In the genomic region with DNA sequence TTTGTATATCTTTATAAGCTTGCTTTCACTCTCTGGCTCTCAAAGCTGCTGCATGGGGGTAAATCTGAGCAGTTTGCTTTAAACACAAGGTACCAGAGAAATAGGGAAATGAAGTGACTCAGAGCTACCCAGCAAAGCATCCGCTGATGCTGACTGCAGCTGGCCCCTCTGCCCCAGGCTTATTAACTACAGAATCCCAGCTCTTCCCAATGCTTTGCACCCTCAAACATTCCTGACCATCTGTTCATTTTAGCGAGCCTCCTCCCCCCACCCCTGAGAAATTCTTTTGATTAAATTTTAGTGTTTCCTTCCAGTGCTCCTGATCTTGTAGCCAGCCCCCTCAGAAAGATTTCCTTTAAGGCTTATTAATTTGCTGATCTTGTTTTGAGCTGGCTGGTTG, we compare ENCODE assay signal across 18 mouse cellular contexts. TPM values are rescaled to one million over a fixed set of nuclear protein-coding genes. Genes with fewer than 3 reads are reported as not detected.
DNase-seq lines count a peak whose midpoint lies in the region; ATAC-seq and TF ChIP-seq lines count a peak whose summit lies in the region.
"Had no signal": no experiment of that assay in that cellular context is flagged by ENCODE, and none has a peak within 500 bp of the region (broad histone marks: within the 10 kb centered on the region; RNA-seq: fewer than 3 reads in every experiment).

No protein-coding gene starts in this region.

- peak; percentile 24 for DNase-seq in NIH3T3 (ENCODE audit: low read depth)
- no peak for DNase-seq in liver, postnatal 0 days
- DNase-seq in c-Kit-positive CD71-positive TER-119-positive erythroid progenitor cells, embryonic 14.5 days (ENCODE audit: low spot score), result no peak
- DNase-seq: cerebellum, postnatal 14 days; gastrocnemius, postnatal 25 days; heart, postnatal 4 days; kidney, adult 2 months; liver, embryonic 13.5 days; lung, postnatal 10 days; right cerebral cortex, postnatal 25 days; thymus, adult 2 months had no signal

- TF ChIP-seq CTCF in liver, postnatal 0 days (IDR thresholded peaks at IDR 0.05; ENCODE audit: low read depth), result no peak

- H3K9ac ChIP-seq in kidney, embryonic 15.5 days, result no peak overlapping the region
- no peak overlapping the region for H3K9ac ChIP-seq in kidney, embryonic 14.5 days (ENCODE audit: low read depth, low read length)
- H3K9ac ChIP-seq in hindbrain, embryonic 16.5 days (ENCODE audit: low read depth, low read length), result peak overlapping the region; percentile 9; the same call in 1 of the 2 replicates
- H3K9ac ChIP-seq in neural tube, embryonic 13.5 days, result no peak overlapping the region
- no peak overlapping the region for H3K9ac ChIP-seq in liver, postnatal 0 days (replicated peaks)
- H3K9ac ChIP-seq: embryonic facial prominence, embryonic 12.5 days; heart, embryonic 12.5 days; liver, embryonic 13.5 days had no signal

- 0 out of 2 replicates have a peak, but pooled peaks cover 4% of the 10 kb centered on the region for H3K4me1 ChIP-seq in kidney, embryonic 15.5 days
- no peaks in the 10 kb centered on the region for H3K4me1 ChIP-seq in kidney, embryonic 14.5 days (ENCODE audit: control insufficient read depth, insufficient read depth, low read length)
- peaks cover 2% of the 10 kb centered on the region; the same call in 1 of the 2 replicates for H3K4me1 ChIP-seq in hindbrain, embryonic 16.5 days (ENCODE audit: control insufficient read depth, insufficient read depth, low read depth, low read length)
- H3K4me1 ChIP-seq in neural tube, embryonic 13.5 days (replicated peaks), result peaks cover 15% of the 10 kb centered on the region
- no peaks in the 10 kb centered on the region for H3K4me1 ChIP-seq in liver, postnatal 0 days (ENCODE audit: insufficient read depth)
- H3K4me1 ChIP-seq: embryonic facial prominence, embryonic 12.5 days; heart, embryonic 12.5 days; liver, embryonic 13.5 days had no signal

- H3K9me3 ChIP-seq in kidney, embryonic 15.5 days (replicated peaks), result no peaks in the 10 kb centered on the region
- no peaks in the 10 kb centered on the region for H3K9me3 ChIP-seq in kidney, embryonic 14.5 days (ENCODE audit: control insufficient read depth, low read length)
- no peaks in the 10 kb centered on the region for H3K9me3 ChIP-seq in hindbrain, embryonic 16.5 days (ENCODE audit: control insufficient read depth, low read length)
- H3K9me3 ChIP-seq in neural tube, embryonic 13.5 days, result no peaks in the 10 kb centered on the region
- no peaks in the 10 kb centered on the region for H3K9me3 ChIP-seq in liver, postnatal 0 days (ENCODE audit: low read length)
- H3K9me3 ChIP-seq: embryonic facial prominence, embryonic 12.5 days; heart, embryonic 12.5 days; liver, embryonic 13.5 days had no signal

- ATAC-seq in kidney, embryonic 15.5 days (replicated peaks; ENCODE audit: low FRiP score), result no peak
- no peak for ATAC-seq in kidney, embryonic 14.5 days (ENCODE audit: low FRiP score, low TSS enrichment)
- peak; percentile 54; the same call in 1 of the 2 replicates for ATAC-seq in hindbrain, embryonic 16.5 days
- peak; percentile 45; the same call in 1 of the 2 replicates for ATAC-seq in neural tube, embryonic 13.5 days (ENCODE audit: low read depth)
- ATAC-seq in liver, postnatal 0 days, result no peak
- ATAC-seq: CD4-positive, CD25-positive, alpha-beta regulatory T cell, adult 4 months had no signal

- peak overlapping the region; percentile 14; the same call in 1 of the 2 replicates for H3K27ac ChIP-seq in kidney, embryonic 15.5 days
- no peak overlapping the region for H3K27ac ChIP-seq in kidney, embryonic 14.5 days (ENCODE audit: low read depth, low read length)
- H3K27ac ChIP-seq in hindbrain, embryonic 16.5 days (ENCODE audit: low read depth, low read length), result peak overlapping the region; percentile 39
- peak overlapping the region; percentile 56 for H3K27ac ChIP-seq in neural tube, embryonic 13.5 days (replicated peaks)
- no peak overlapping the region for H3K27ac ChIP-seq in liver, postnatal 0 days (ENCODE audit: low read depth)
- H3K27ac ChIP-seq: embryonic facial prominence, embryonic 12.5 days; liver, embryonic 13.5 days had no signal

- no peaks in the 10 kb centered on the region for H3K36me3 ChIP-seq in kidney, embryonic 15.5 days
- no peaks in the 10 kb centered on the region for H3K36me3 ChIP-seq in kidney, embryonic 14.5 days (ENCODE audit: control insufficient read depth, insufficient read depth, low read length)
- no peaks in the 10 kb centered on the region for H3K36me3 ChIP-seq in hindbrain, embryonic 16.5 days (ENCODE audit: control insufficient read depth, insufficient read depth, low read length)
- H3K36me3 ChIP-seq in neural tube, embryonic 13.5 days, result no peaks in the 10 kb centered on the region
- H3K36me3 ChIP-seq in liver, postnatal 0 days (replicated peaks; ENCODE audit: insufficient read depth, low read length), result no peaks in the 10 kb centered on the region
- H3K36me3 ChIP-seq: embryonic facial prominence, embryonic 12.5 days; heart, embryonic 12.5 days; liver, embryonic 13.5 days had no signal

- no peak overlapping the region for H3K4me2 ChIP-seq in kidney, embryonic 15.5 days
- no peak overlapping the region for H3K4me2 ChIP-seq in kidney, embryonic 14.5 days (replicated peaks; ENCODE audit: low read depth, low read length)
- H3K4me2 ChIP-seq in hindbrain, embryonic 16.5 days (ENCODE audit: low read length), result no peak overlapping the region
- H3K4me2 ChIP-seq in neural tube, embryonic 13.5 days, result no peak overlapping the region
- no peak overlapping the region for H3K4me2 ChIP-seq in liver, postnatal 0 days (ENCODE audit: low read depth, low read length)
- H3K4me2 ChIP-seq: embryonic facial prominence, embryonic 12.5 days; heart, embryonic 12.5 days; liver, embryonic 13.5 days had no signal

- no peak overlapping the region for H3K4me3 ChIP-seq in kidney, embryonic 15.5 days (replicated peaks)
- no peak overlapping the region for H3K4me3 ChIP-seq in kidney, embryonic 14.5 days (ENCODE audit: low read length)
- H3K4me3 ChIP-seq in hindbrain, embryonic 16.5 days (ENCODE audit: low read length), result no peak overlapping the region
- H3K4me3 ChIP-seq in neural tube, embryonic 13.5 days, result no peak overlapping the region
- H3K4me3 ChIP-seq in liver, postnatal 0 days (ENCODE audit: low read depth, low read length), result no peak overlapping the region
- H3K4me3 ChIP-seq: embryonic facial prominence, embryonic 12.5 days; heart, embryonic 12.5 days; liver, embryonic 13.5 days had no signal

- TF ChIP-seq EP300 in liver, postnatal 0 days (IDR thresholded peaks at IDR 0.05; ENCODE audit: low read depth), result no peak

- 60% methylated on average over 2 of the region's 2 CpGs for WGBS in kidney, embryonic 15.5 days
- WGBS in kidney, embryonic 14.5 days, result 55% methylated on average over 2 of the region's 2 CpGs
- WGBS in hindbrain, embryonic 16.5 days, result 34% methylated on average over 2 of the region's 2 CpGs
- 25% methylated on average over 2 of the region's 2 CpGs for WGBS in neural tube, embryonic 13.5 days
- WGBS in liver, postnatal 0 days (ENCODE audit: insufficient replicate concordance), result 70% methylated on average over 2 of the region's 2 CpGs

- no peaks in the 10 kb centered on the region for H3K27me3 ChIP-seq in kidney, embryonic 15.5 days
- H3K27me3 ChIP-seq in kidney, embryonic 14.5 days (ENCODE audit: control insufficient read depth, insufficient read depth, low read length), result no peaks in the 10 kb centered on the region
- H3K27me3 ChIP-seq in hindbrain, embryonic 16.5 days (replicated peaks; ENCODE audit: control insufficient read depth, insufficient read depth, low read length), result no peaks in the 10 kb centered on the region
- H3K27me3 ChIP-seq in neural tube, embryonic 13.5 days, result no peaks in the 10 kb centered on the region
- no peaks in the 10 kb centered on the region for H3K27me3 ChIP-seq in liver, postnatal 0 days (ENCODE audit: insufficient read depth, low read length)
- H3K27me3 ChIP-seq: embryonic facial prominence, embryonic 12.5 days; heart, embryonic 12.5 days; liver, embryonic 13.5 days had no signal

RNA-seq across cellular contexts. Expression of a gene that starts 24.4 kb away (rescaled TPM):
- polyA plus RNA-seq in kidney, embryonic 15.5 days (2015; fragmentation: Nextera tagmentation; extraction: Ambion mirVana), result not detected in 2 replicates
- polyA plus RNA-seq in kidney, embryonic 14.5 days (2014; fragmentation: Nextera tagmentation; extraction: Ambion mirVana), result not detected in 2 replicates
- not detected in 2 replicates for polyA plus RNA-seq in hindbrain, embryonic 16.5 days (2015; fragmentation: Nextera tagmentation; extraction: Ambion mirVana)
- not detected in 2 replicates for polyA plus RNA-seq in neural tube, embryonic 13.5 days (2015; fragmentation: Nextera tagmentation; extraction: Ambion mirVana)
- not detected in 2 replicates for polyA plus RNA-seq in liver, postnatal 0 days (2015; fragmentation: Nextera tagmentation; extraction: Ambion mirVana)
- polyA plus RNA-seq: CD4-positive, CD25-positive, alpha-beta regulatory T cell, adult 4 months; embryonic facial prominence, embryonic 12.5 days; heart, embryonic 12.5 days; kidney, adult 2 months; liver, embryonic 13.5 days; thymus, adult 2 months had no signal

Comparison
In these comparisons a context has a peak if more than half of its experiments do, and no peak if none do; other contexts are left out.
1. H3K27ac ChIP-seq: peak in kidney, embryonic 15.5 days (single experiment), hindbrain, embryonic 16.5 days (single experiment) and neural tube, embryonic 13.5 days (single experiment); none in kidney, embryonic 14.5 days (single experiment) and liver, postnatal 0 days (single experiment).
2. ATAC-seq: peak in hindbrain, embryonic 16.5 days (single experiment) and neural tube, embryonic 13.5 days (single experiment); none in kidney, embryonic 15.5 days (single experiment), kidney, embryonic 14.5 days (single experiment) and liver, postnatal 0 days (single experiment).